Mouse (Mus musculus) bone marrow, adult 2 months (tissue): Measurements from ENCODE around the gene Pla2g5.

Experiments
- CTCF ChIP-seq: fragments of 200-500 bp; IDR thresholded peaks from 2 replicates; pipeline ENCODE4 v1.5.1; 2011; ENCODE audit warnings: low read length, control low read depth; ENCODE audit not compliant: control insufficient read depth, insufficient read depth
- POLR2A ChIP-seq: fragments of 200-500 bp; IDR thresholded peaks from 2 replicates; pipeline ENCODE4 v1.6.1; 2011; ENCODE audit warnings: low read depth, mild to moderate bottlenecking, control low read depth, low read length, borderline replicate concordance; ENCODE audit not compliant: control insufficient read depth

GRCm38 (mm10) chr4:138757416-138757815, 105.9 kb downstream of the Pla2g5 start, which contains the start of gene Pla2g2f:
- TF ChIP-seq POLR2A (no peak), CTCF (no peak)
